ENCODE assay signal across 24 mouse cellular contexts in genomic region chr2:5676786-5677185, GRCm38 (mm10). TPM values are rescaled to one million over a fixed set of nuclear protein-coding genes. Genes with fewer than 3 reads are reported as not detected.
A peak's percentile ranks its signal among the peaks of the same experiment; 100 is the strongest.
DNase-seq lines count a peak whose midpoint lies in the region; ATAC-seq and TF ChIP-seq lines count a peak whose summit lies in the region.
"Had no signal": no experiment of that assay in that cellular context is flagged by ENCODE, and none has a peak within 500 bp of the region (broad histone marks: within the 10 kb centered on the region; RNA-seq: fewer than 3 reads in every experiment).

No protein-coding gene starts in this region.

- no peak for DNase-seq in layer of hippocampus, adult 2 months (ENCODE audit: low spot score in 2 of 2)
- no peak for DNase-seq in layer of hippocampus, postnatal 25 days (ENCODE audit: extremely low spot score in 1 of 2, low spot score in 1 of 2)
- DNase-seq in stomach, postnatal 0 days (ENCODE audit: low spot score), result no peak
- no peak for DNase-seq in gastrocnemius, adult 2 months
- DNase-seq: adrenal gland, postnatal 14 days; cerebellum, adult 2 months; cerebellum, postnatal 36 days; gastrocnemius, postnatal 36 days; heart, postnatal 36 days; kidney, postnatal 10 days; liver; lung, embryonic 14.5 days; midbrain, embryonic 14.5 days; right cerebral cortex, postnatal 14 days; spleen, adult 18-20 months; thymus, postnatal 25 days had no signal

- H3K27ac ChIP-seq in layer of hippocampus, adult 2 months, result peak overlapping the region; percentile 81; the same call in 1 of the 2 replicates
- H3K27ac ChIP-seq in stomach, embryonic 15.5 days, result 0 out of 2 replicates have a peak overlapping the region, but pooled peaks have one; percentile 2
- H3K27ac ChIP-seq in stomach, postnatal 0 days (replicated peaks), result no peak overlapping the region
- H3K27ac ChIP-seq in intestine, postnatal 0 days (ENCODE audit: low read depth, low read length), result peak overlapping the region; percentile 79
- H3K27ac ChIP-seq in neural tube, embryonic 15.5 days (replicated peaks), result no peak overlapping the region
- H3K27ac ChIP-seq in gastrocnemius, adult 2 months, result no peak overlapping the region
- H3K27ac ChIP-seq: forebrain, embryonic 10.5 days; heart, embryonic 15.5 days; hindbrain, embryonic 14.5 days had no signal

- H3K27me3 ChIP-seq in stomach, embryonic 15.5 days (replicated peaks), result no peaks in the 10 kb centered on the region
- H3K27me3 ChIP-seq in stomach, postnatal 0 days (ENCODE audit: control insufficient read depth, insufficient read depth, low read length), result no peaks in the 10 kb centered on the region
- no peaks in the 10 kb centered on the region for H3K27me3 ChIP-seq in intestine, postnatal 0 days (replicated peaks; ENCODE audit: control insufficient read depth, insufficient read depth, low read length)
- no peaks in the 10 kb centered on the region for H3K27me3 ChIP-seq in neural tube, embryonic 15.5 days (replicated peaks)
- H3K27me3 ChIP-seq: CH12.LX; heart, embryonic 15.5 days had no signal

- TF ChIP-seq CTCF in layer of hippocampus, adult 2 months (conservative IDR thresholded peaks at IDR 0.05), result no peak
- TF ChIP-seq CTCF in stomach, postnatal 0 days (IDR thresholded peaks at IDR 0.05; ENCODE audit: low read depth), result no peak
- TF ChIP-seq CTCF in intestine, postnatal 0 days (IDR thresholded peaks at IDR 0.05; ENCODE audit: low read depth), result no peak
- TF ChIP-seq CTCF in gastrocnemius, adult 2 months (IDR thresholded peaks at IDR 0.05), result no peak

- no peak overlapping the region for H3K4me3 ChIP-seq in layer of hippocampus, adult 2 months
- H3K4me3 ChIP-seq in stomach, embryonic 15.5 days (replicated peaks), result no peak overlapping the region
- H3K4me3 ChIP-seq in stomach, postnatal 0 days (ENCODE audit: low read depth, low read length), result no peak overlapping the region
- 0 out of 2 replicates have a peak overlapping the region, but pooled peaks have one; percentile 14 for H3K4me3 ChIP-seq in intestine, postnatal 0 days (ENCODE audit: low read depth, low read length)
- no peak overlapping the region for H3K4me3 ChIP-seq in neural tube, embryonic 15.5 days (replicated peaks)
- no peak overlapping the region for H3K4me3 ChIP-seq in gastrocnemius, adult 2 months
- H3K4me3 ChIP-seq: forebrain, embryonic 10.5 days; heart, embryonic 15.5 days had no signal

- no peak for TF ChIP-seq EP300 in stomach, postnatal 0 days (optimal IDR thresholded peaks at IDR 0.05)

- no peak overlapping the region for H3K9ac ChIP-seq in stomach, embryonic 15.5 days
- no peak overlapping the region for H3K9ac ChIP-seq in stomach, postnatal 0 days (ENCODE audit: low read length)
- H3K9ac ChIP-seq in intestine, postnatal 0 days (ENCODE audit: low read depth, low read length), result no peak overlapping the region
- no peak overlapping the region for H3K9ac ChIP-seq in neural tube, embryonic 15.5 days (replicated peaks)
- H3K9ac ChIP-seq: heart, embryonic 15.5 days; hindbrain, embryonic 14.5 days; lung, embryonic 14.5 days had no signal

- H3K4me2 ChIP-seq in stomach, embryonic 15.5 days, result no peak overlapping the region
- no peak overlapping the region for H3K4me2 ChIP-seq in stomach, postnatal 0 days (replicated peaks; ENCODE audit: low read depth)
- peak overlapping the region; percentile 52 for H3K4me2 ChIP-seq in intestine, postnatal 0 days (replicated peaks; ENCODE audit: low read depth)
- H3K4me2 ChIP-seq in neural tube, embryonic 15.5 days, result no peak overlapping the region
- H3K4me2 ChIP-seq: heart, embryonic 15.5 days; hindbrain, embryonic 14.5 days; lung, embryonic 14.5 days had no signal

- 50% methylated on average over 8 of the region's 8 CpGs for WGBS in stomach, embryonic 15.5 days
- WGBS in stomach, postnatal 0 days, result 52% methylated on average over 8 of the region's 8 CpGs
- 34% methylated on average over 8 of the region's 8 CpGs for WGBS in intestine, postnatal 0 days
- WGBS in neural tube, embryonic 15.5 days, result 75% methylated on average over 8 of the region's 8 CpGs

- H3K4me1 ChIP-seq in stomach, embryonic 15.5 days, result peaks cover 10% of the 10 kb centered on the region; the same call in 1 of the 2 replicates
- H3K4me1 ChIP-seq in stomach, postnatal 0 days (replicated peaks; ENCODE audit: control insufficient read depth, insufficient read depth), result no peaks in the 10 kb centered on the region
- H3K4me1 ChIP-seq in intestine, postnatal 0 days (replicated peaks; ENCODE audit: control insufficient read depth, insufficient read depth, low read length), result peaks cover 16% of the 10 kb centered on the region; the same call in 1 of the 2 replicates
- peaks cover 14% of the 10 kb centered on the region for H3K4me1 ChIP-seq in neural tube, embryonic 15.5 days

- intact Hi-C loops in gastrocnemius, adult 2 months (cut with DNase I), result no loop called here

- no peak for ATAC-seq in stomach, embryonic 15.5 days (ENCODE audit: insufficient read depth, low FRiP score, low read depth)
- ATAC-seq in stomach, postnatal 0 days (ENCODE audit: low FRiP score, low TSS enrichment), result no peak
- ATAC-seq in intestine, postnatal 0 days, result peak; percentile 89
- no peak for ATAC-seq in neural tube, embryonic 15.5 days (ENCODE audit: low FRiP score)
- ATAC-seq: inflammation-experienced regulatory T-cells, adult 6 months had no signal

- H3K36me3 ChIP-seq in stomach, embryonic 15.5 days, result no peaks in the 10 kb centered on the region
- H3K36me3 ChIP-seq in stomach, postnatal 0 days (ENCODE audit: control insufficient read depth, insufficient read depth, low read length), result no peaks in the 10 kb centered on the region
- H3K36me3 ChIP-seq in intestine, postnatal 0 days (ENCODE audit: control insufficient read depth, insufficient read depth), result no peaks in the 10 kb centered on the region; the same call in 1 of the 2 replicates
- no peaks in the 10 kb centered on the region for H3K36me3 ChIP-seq in neural tube, embryonic 15.5 days
- H3K36me3 ChIP-seq: forebrain, embryonic 10.5 days; heart, embryonic 15.5 days had no signal

- no peaks in the 10 kb centered on the region for H3K9me3 ChIP-seq in stomach, embryonic 15.5 days
- H3K9me3 ChIP-seq in stomach, postnatal 0 days (ENCODE audit: control insufficient read depth, low read length), result no peaks in the 10 kb centered on the region
- H3K9me3 ChIP-seq in intestine, postnatal 0 days (ENCODE audit: control insufficient read depth), result no peaks in the 10 kb centered on the region
- no peaks in the 10 kb centered on the region for H3K9me3 ChIP-seq in neural tube, embryonic 15.5 days (replicated peaks)
- H3K9me3 ChIP-seq: forebrain, embryonic 10.5 days; heart, embryonic 15.5 days had no signal

RNA-seq across cellular contexts. Expression of gene Camk1d, which starts 37.5 kb away (rescaled TPM):
- total RNA-seq in layer of hippocampus, adult 2 months (2021), result 100 to 1,000 TPM; 159 to 180 TPM
- 100 to 1,000 TPM; 146 to 154 TPM for total RNA-seq in layer of hippocampus, postnatal 25 days (2021)
- polyA plus RNA-seq in stomach, embryonic 15.5 days (2015; fragmentation: Nextera tagmentation; extraction: Ambion mirVana), result 17.9 and 18.4 TPM in 2 replicates
- polyA plus RNA-seq in stomach, postnatal 0 days (2015; fragmentation: Nextera tagmentation; extraction: Ambion mirVana), result 6.7 and 8.4 TPM in 2 replicates
- polyA plus RNA-seq in intestine, postnatal 0 days (2015; fragmentation: Nextera tagmentation; extraction: Ambion mirVana), result 11.3 and 14.0 TPM in 2 replicates
- 7.6 and 9.7 TPM in 2 replicates for polyA plus RNA-seq in neural tube, embryonic 15.5 days (2015; fragmentation: Nextera tagmentation; extraction: Ambion mirVana)
- total RNA-seq in gastrocnemius, adult 2 months (2021), result 1 to 10 TPM; 1.6 TPM

Comparison
In these comparisons a context has a peak if more than half of its experiments do, and no peak if none do; other contexts are left out.
1. H3K27ac ChIP-seq: peak in layer of hippocampus, adult 2 months (single experiment), stomach, embryonic 15.5 days (single experiment) and intestine, postnatal 0 days (single experiment); none in stomach, postnatal 0 days (single experiment), neural tube, embryonic 15.5 days (single experiment) and gastrocnemius, adult 2 months (single experiment).